Mouse (Mus musculus): ENCODE measurements at regions not wholly inside any gene's neighbourhood (a gene's known extent, or its start where the extent isn't known, plus 50 kb on each side); places are given as distances from the start of the nearest gene placed in this dataset.

- no peak for TF ChIP-seq NELFE (IDR thresholded peaks at IDR 0.05; ENCODE audit: low read depth, low read length)
- TF ChIP-seq POLR2A (IDR thresholded peaks at IDR 0.05; ENCODE audit: low read depth, low read length) = no peak
- TF ChIP-seq ELF1 (IDR thresholded peaks at IDR 0.05; ENCODE audit: low read depth, low read length) = no peak
- TF ChIP-seq CTCF (conservative IDR thresholded peaks at IDR 0.05 in 1 of 2, IDR thresholded peaks at IDR 0.05 in 1 of 2; ENCODE audit: low read depth in 2 of 2, low read length in 2 of 2) = peak in 1 of 2 experiments; percentile 34; a peak in 2 of 4 replicates
- no peak for TF ChIP-seq ZKSCAN1 (IDR thresholded peaks at IDR 0.05; ENCODE audit: borderline replicate concordance, low read depth, low read length)
- no peak for TF ChIP-seq MAFK (IDR thresholded peaks at IDR 0.05; ENCODE audit: insufficient replicate concordance, low read length)
- TF ChIP-seq GABPA (IDR thresholded peaks at IDR 0.05; ENCODE audit: insufficient replicate concordance, low read depth, low read length) = no peak
These were observed 478.7 kb downstream of the 1700129C05Rik start for GRCm38 (mm10) chr14:58663946-58664345.

Measured in CH12.LX (cell line).